Mouse (Mus musculus): Measurements from ENCODE around the gene Dnah6. TPM values are rescaled to one million over a fixed set of nuclear protein-coding genes. Genes with fewer than 3 reads are reported as not detected.

The Dnah6 gene
- under 1 TPM; 0.02 to 0.05 TPM for total RNA-seq (2021)
- long read RNA-seq, experiment 1, result 0 reads
- long read RNA-seq, experiment 2, result 0 reads

DNA sequence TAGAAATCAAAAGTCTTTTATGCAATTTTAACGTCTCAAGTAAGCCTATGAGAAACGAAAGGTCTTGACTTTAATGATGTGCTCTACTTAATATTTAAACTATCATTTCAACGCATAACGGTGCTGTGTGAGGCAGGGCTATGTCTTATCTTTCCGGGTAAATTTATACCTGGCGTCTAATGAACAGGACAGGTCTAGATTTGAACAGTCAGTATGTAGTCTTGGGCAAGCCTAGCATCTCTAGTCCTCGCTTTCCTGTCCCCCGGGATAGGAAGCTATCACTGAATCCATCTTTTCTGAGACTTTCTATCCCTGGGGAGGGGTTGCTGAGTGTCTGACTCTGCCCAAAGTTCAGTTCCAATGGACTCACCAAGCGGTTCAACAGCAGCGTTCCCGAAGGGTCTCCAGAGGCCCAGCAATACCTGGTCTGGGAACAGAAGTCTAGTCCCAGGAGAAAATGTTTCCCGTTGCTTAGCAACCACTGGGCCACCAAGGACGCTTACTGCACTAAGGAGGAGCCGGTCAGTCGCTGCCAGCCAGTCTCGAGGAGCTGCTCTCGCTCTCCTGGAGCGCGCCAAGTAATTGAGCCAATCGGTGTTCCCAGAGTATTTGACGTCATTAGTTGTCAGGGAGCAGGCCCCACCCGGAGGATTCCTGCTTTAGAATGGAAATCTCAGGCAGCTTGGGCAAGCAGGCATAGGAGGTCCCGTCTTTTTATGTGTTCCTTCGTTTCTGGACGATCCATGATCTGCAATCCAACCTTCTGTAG, at the start of gene Dnah6:
Gene Dnah6 (minus strand): TSS at position 463 of the 769 bp plus-strand sequence.
- peak; percentile 93 for DNase-seq (ENCODE audit: low spot score)

DNA sequence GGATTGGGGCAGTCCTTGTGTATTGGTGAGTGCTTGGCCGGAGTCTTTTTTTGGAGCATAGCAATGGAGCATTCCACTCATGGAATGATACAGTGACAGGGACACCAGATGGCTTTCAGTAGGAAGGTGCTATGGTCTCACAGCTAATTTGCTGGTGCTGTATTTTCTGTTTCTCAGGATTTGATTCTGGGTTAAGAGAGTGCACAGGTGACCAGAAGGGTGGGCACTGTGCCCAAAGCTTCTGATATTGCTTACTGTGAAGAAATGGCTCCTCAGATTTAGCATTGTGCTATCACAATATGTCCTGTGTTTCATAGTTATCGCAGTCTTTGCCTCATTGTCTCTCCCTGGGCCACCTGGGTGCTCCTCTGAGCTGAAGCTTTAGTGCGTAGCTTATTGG, 47.9 kb upstream of the Dnah6 start:
- DNase-seq (ENCODE audit: low spot score), result no peak

DNA sequence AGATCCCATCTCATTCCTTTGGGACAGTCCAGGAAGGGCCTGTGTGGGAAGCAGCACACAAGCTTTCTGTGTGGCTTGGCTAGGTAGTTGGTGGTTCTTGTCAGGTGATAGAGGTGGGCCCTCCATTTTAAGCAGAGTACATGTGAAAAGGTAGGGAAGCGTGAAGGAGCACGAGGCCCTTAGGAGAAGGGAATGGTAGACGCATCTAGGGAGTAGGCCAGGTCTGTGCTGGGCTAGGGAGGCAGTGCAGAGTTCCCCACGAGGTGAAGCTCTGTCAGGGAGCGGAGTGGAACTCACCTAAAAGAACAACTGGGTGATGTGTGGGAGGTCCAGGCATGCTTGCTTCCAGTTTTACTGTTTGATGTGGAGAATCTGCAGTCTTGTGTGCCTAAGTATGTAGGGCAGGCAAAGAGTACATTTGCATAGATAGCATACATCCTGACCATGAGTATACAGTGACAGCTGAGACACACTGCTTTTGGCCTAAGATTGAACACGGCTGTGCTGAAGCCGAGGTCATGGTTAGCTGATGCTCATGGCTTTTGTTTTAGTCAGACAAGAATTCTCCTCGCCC, 46.4 kb upstream of the Dnah6 start:
- no peak for DNase-seq (ENCODE audit: low spot score)

DNA sequence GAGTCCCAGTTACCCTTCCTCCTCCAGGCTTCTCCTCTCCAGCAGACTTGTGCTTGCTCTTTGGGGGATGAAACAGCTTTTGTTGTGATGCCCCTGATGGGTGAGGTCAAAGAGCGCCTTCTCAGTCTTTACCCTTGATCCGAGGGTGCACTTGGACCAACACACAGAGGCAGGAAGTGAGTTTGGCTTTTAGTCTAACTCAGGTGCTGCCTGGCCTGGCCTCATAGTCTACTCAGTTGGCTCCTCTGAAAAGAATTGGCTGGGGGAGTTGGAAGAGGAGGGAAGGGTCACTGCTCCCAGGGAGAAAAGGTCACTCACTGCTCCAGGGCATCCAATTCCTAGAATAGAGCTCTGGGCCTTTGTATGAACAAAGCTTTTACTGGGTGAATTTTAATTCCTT, 43.4 kb upstream of the Dnah6 start:
- no peak for DNase-seq (ENCODE audit: low spot score)

DNA sequence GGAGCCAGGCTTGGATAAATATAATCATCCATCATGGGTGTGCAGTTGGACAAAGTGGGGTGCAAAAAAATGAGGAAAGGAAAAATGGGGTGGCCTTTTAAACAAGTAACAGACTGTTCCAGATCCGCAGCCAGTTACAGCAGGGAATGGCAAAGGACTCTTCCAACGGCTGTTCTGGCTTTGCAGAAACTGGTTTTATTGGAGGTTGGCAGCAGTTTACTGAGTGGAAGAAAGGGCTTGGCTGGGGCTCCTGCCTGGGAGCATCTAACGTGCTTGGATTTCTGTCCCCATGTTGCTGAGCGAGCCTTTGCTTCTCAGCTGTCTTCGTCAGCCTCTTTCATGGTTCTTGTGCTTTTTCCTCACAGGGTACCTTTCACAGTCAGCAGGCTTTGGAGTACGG, 38.7 kb upstream of the Dnah6 start:
- DNase-seq (ENCODE audit: low spot score), result peak; percentile 53

DNA sequence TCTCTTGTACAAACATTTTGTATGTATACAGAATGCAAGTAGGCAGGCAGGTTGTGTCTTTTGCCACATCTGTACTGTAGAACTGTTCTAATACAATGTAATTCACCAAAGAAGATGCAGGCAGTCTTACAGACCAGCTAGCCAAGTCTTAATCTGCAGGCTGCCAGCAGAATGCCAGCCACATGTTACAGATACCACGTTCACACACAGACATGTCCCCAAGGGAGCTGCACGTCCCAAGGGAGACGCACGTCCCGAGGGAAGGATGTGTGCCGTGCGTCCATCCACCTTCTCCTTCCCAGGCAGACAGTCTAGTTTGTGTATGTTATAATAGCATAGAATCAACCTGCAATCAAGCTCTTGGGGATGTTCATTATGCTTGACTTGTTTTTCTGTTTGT, 35.6 kb upstream of the Dnah6 start:
- DNase-seq (ENCODE audit: low spot score), result no peak

DNA sequence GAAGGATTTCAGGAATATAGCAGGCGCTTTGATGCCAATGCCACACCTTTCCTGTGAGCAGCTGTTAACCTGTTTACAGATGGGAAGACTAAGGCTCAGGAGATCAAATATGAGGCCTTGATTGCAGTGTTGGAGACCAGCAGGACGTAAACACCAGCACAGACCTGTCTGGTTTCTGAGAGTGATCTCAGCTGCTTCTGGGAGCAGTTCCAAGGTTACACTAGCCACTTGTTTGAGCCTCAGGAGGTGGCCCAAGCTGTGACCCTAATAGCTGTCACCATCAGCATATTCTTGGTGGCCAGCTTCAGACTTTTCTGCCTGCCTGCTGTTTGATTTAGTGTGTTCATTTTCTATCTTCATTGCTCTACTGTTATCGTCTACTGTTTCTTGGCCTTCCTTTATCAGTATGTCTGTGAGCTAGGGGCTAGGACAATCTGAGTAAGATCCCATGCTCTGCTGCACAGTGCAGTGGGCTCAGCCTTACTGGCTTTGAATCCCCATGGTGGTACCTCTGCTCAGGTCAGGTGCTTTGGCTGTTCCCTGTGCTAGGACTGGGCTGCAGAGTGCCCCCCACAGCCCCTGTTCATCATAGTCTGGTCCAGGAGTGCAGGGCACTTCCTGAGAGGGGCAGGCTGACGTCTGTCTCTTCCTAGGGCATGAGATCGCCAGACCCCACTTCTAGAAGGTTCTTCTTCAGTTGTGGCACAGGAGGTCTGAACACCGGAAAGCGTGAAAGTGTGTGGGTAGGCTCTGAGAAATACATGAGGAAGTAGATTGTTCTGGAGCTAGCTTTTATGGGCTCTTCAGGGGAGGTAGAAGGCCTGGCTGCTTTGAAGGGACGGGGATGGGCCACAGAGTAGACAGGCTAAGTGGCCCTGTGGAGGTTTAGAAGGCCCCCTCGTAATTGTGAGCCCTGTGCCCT, 33.1 kb upstream of the Dnah6 start:
- peak; percentile 58 for DNase-seq (ENCODE audit: low spot score)

DNA sequence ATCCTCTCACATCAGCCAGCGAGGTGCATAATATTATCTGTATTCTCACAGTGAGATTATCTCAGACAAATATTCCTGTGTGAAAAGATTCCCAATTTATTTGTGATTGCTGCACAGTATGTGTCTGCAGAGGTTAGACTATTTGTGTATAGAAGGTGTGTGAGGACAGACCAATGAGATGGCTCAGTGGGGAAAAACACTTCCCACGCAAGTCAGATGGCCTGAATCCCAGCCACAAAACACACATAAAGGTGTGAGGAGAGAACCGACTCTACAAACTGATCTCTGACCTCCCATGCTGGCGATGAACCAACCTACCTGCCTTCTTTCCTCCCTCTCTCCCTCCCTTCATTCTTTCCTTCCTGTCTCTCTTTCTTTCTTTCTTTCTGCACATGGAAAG, 32.1 kb upstream of the Dnah6 start:
- DNase-seq (ENCODE audit: low spot score), result no peak

DNA sequence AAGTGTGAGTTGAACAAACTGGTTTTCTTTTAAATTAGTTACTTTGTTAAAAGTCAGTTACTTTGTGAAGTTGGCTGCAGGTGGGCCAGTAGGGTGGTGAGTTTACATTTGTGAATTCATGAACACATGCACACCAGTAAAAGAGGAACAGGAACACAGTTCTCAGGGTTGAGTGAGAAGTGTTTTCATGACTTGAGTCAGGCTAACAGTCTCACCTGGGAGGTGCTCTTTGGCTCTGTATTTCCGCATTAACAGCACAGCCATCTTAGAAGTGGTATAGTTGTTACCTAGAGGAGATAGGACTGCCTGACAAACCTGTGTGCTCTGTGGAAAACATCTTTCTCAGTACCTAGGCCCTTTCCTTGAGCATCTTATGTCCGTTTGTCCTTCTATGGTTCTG, 31.6 kb upstream of the Dnah6 start:
- no peak for DNase-seq (ENCODE audit: low spot score)

DNA sequence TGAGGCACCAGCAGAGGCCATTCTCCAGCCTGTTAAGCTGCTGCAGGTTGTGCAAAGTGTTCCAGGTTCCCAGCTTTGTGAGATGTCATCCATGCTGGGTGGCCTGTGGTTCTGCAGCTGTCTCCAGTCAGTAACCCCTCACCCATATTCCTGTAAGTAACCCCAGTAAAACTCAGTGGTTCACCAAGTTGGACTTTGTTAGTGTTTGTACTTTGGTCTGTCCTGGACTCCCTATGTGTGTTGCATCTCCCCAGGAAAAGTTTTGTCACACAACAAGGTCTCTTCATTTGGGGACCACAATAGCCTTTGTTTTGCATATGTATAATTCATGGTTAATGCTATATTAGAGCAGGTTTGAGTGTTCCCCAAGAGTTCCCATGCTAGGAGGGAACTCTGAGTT, 30.9 kb upstream of the Dnah6 start:
- DNase-seq (ENCODE audit: low spot score), result no peak

DNA sequence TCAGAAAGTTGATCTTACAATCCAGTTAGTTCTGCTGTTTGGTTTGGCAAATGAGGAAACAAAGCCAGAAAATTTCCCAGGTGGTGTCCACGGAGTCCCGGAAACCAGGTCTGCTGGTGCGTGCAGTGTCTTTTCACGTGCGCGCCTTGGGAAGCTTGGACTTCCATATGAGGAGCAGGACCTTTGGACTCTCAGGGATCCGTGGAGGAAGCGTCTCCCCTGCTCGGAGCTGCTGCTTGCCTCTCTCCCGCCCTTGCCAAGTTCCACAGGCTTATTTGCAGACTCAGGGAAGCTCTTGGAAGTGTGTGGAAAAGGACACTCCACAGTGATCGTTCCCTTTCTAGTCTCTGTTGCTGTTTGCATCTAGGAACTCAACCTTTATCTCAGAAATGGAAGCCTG, 29.9 kb upstream of the Dnah6 start:
- peak; percentile 11 for DNase-seq (ENCODE audit: low spot score)

DNA sequence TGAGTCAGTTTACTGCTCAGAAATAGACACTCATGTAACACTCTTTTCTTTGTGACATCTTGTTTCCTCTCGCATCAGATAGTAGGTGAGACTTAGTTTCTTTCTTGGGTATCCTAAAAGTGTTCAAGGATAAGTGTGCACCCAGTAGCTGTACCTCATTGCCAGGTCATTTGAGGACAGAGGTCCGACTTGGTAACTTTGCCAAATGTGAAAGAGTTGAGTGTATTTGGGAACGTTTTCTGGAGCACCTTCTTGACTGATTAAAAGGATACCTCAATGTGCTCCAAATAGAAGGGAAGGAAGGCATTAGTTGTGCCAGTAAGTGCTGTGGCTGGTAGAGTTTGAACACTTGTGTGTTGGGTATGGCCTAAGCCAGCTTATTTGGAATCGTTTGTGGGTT, 28.4 kb upstream of the Dnah6 start:
- DNase-seq (ENCODE audit: low spot score), result no peak

DNA sequence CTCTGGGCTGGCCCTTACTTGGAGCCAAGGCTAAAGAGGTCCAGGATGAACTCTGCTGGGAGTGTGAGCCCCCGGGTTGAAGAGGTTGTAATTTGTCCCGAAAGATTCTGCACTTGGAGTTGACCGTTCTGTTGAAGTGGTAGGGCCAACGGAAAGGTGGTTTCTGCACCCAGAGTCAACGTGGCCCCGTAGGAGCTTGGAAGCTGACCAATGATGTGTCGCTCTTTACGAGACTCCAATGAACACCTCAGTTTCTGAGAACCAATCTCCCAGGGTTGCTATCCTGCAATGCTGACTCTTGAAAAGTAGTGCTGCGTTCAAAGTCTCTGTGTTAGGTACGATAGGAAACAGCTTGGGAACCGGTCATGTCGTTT, 27.6 kb upstream of the Dnah6 start:
- peak; percentile 8 for DNase-seq (ENCODE audit: low spot score)

DNA sequence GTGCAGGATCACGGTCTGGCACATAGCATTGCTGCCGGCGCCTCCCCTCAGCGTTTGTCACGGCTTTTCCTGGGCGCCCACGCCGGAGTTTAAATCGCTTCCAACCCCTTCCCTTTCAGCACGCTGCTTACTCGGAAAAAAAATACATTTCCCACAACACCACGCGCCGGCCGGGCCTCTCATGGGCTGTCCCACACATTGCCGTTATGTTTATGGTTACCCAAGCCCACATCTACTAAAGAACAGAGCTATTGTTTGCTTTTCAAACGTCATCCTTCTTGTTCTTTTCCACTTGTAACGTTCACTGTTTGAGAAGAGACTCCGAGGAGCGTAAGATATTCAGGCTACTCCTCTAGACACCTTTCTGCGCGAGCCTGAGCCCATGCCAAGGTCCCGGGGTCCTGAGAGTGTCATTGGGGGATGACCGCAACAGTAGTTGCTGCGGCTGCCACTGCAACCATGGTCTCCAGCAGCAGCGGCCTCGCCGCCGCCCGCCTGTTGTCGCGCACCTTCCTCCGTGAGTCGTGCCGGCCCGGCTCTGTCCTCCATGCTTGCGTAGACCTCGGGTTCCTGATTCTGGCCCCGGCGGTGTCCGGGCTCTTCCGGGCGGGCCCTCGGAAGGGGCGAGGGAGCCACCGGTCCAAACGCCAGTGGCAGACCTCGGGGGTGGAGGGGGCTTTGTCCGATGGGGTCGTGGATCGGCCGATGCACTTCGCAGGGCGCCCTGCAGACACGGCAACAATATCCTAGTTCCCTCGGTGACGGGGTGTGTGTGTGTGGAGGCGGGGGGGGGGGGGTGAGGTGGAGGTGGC, 27.0 kb upstream of the Dnah6 start, which contains the start of gene Suclg1:
Gene Suclg1 (plus strand): TSS at position 146 of the 812 bp plus-strand sequence.
- DNase-seq (ENCODE audit: low spot score), result peak; percentile 92

DNA sequence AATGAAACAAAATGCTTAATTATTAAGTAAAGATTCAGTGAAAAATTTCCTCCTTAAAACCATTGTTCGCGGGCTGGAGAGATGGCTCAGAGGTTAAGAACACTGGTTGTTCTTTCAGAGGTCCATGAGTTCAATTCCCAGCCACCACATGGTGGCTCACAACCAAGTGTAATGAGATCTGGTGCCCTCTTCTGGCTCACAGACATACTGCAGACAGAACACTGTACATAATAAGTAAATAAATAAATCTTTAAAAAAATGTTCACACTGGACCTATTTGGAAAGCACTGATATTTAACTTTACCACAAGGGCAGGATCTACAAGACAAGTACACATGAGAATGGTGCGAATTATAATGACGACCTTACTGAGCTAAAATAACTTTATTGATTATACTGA, 26.0 kb upstream of the Dnah6 start:
- DNase-seq (ENCODE audit: low spot score), result peak; percentile 17

DNA sequence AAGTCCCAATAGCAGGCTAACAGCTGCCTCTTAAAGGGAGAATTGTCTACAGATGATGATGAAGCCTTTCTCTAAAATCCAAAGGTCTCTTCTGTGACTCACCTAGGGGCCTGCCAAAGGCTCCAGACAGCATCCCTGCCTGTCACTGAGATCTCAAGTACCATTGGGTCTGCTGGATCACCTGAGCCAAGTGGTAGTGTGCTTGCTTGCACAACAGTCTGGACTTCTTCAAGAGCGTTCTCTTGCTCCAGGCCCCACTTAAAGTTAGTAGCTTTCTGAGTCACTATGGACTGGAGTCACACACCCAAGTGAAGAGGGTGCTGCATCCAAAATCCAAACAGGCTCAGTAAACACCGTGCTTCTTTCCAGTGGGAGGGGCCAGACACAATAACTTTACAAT, 25.4 kb upstream of the Dnah6 start:
- DNase-seq (ENCODE audit: low spot score), result no peak

DNA sequence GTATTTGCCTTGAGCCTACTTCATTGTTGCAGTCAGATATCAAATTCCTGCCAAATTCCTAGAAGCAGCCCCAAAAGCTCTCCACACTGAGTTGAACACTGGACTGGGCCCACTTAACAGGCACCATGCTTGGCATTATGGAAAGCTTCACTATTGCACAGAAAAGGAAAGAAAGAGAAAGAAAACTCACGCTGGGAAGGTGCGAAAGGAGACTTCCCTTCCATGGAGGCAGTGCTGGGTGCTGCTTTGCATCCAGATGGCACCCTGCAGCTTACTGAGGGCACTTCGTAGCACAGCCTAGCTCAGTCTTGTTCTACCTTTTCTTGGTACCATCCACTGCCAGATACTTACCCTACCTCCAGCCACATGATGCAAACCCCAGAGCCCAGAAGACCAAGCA, 14.2 kb upstream of the Dnah6 start:
- no peak for DNase-seq (ENCODE audit: low spot score)

DNA sequence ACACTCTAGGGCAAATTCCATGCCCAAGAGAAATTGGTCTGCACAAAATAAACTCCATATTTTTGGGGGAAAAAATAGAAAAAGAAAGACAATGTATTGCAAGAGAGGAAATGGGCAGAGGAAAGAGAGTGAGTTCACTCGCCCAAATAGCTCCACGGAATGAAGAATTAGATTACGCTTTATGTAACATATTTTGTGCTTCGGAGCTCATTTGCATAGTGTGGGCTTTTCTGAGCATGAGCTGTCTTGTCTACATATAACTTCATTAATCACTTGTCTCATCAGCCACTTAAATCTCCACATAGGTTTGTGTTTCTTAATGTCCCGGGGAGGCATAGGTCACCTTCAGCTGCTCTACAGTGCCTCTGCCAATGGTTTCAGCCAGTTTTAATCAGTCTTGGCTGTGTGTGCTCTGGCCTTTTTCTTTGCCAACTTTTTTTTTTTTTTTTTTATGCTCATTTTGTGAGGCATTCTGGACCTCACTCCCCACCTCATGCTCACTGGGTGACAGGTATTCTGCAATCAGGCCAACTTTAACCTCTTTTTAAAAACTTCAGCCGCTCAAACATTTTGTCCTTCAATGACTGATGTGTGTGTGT, 12.9 kb upstream of the Dnah6 start:
- no peak for DNase-seq (ENCODE audit: low spot score)

DNA sequence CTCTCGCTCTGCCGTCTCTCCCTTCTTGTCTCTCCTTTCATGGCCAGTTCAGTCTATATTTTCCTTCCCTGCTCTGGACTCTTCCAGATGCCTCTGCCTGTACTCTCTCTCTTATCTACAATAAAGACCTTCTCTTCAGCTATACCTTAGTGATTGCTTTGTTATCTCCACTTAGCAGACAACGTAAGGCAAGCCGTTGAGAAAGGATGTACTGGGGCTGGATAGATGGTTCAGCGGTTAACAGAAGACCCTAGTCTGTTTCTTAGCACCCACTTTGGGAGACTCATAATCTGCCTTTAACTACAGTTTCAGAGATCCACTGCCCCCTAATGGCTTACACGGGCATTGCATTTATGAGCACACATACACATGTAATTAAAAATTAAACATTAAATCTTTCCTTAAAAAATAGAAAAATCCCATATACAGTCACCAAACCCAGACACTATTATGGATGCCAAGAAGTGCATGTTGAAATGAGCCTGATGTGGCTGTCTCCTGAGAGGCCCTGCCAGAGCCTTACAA, 11.8 kb upstream of the Dnah6 start:
- DNase-seq (ENCODE audit: low spot score), result no peak

DNA sequence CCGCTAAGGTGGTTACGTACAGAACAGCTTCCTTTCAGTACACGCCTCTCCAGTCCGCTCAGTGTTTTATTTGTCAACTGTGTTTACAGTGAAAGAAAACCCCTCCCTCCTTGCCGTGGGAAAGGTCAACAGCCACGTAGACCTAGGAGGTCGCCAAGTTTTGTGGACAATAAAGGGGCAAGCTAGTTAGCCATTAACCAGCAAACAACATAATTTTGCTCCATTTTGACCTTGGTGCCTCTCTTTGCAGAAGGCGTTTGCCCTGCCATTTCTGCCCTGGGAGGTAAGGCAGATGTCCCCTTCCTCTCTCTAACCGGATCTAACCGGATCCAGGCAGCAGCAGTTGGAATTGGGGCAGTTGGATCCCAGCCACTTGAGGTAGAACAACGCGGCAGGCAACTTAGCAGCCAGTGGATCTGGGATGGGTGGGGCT, 10.7 kb upstream of the Dnah6 start:
- no peak for DNase-seq (ENCODE audit: low spot score)

DNA sequence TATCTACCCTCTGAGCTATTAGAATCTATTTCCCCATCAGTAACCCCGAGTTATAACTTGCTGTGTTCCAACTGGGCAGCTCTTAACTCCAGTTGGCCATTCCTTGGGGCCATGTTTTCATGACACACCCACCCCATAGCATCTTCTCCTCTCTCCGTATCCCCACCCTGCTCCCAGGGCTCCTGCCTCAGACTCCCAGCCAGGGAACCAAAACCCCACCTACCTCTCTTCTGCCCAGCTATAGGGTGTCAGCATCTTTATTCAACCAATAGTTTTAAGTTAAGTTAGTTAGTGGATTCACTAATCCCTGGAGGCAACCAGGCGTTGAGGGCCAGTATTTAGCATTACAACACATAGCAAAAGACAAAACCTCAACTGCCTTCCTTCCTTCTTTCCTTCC, 7.4 kb upstream of the Dnah6 start:
- peak; percentile 9 for DNase-seq (ENCODE audit: low spot score)

All from gastrocnemius, adult 18-20 months (tissue).